Mouse (Mus musculus): Measurements from ENCODE around the gene Vmn1r38. TPM values are rescaled to one million over a fixed set of nuclear protein-coding genes. Genes with fewer than 3 reads are reported as not detected.
"Not testable (repeated sequence)": the region's sequence is repeated elsewhere in the genome, so short reads cannot be mapped to it uniquely, and the experiment has no call there.

Gene Vmn1r38
- total RNA-seq (2021) = not detected
- long read RNA-seq, experiment 1 = 0 reads
- long read RNA-seq, experiment 2 = 0 reads

- DNase-seq = not testable (repeated sequence)
Measured at GRCm38 (mm10) chr6:66782527-66782926, at the start of gene Vmn1r38. Gene Vmn1r38 (minus strand): TSS chr6:66782627.

DNA sequence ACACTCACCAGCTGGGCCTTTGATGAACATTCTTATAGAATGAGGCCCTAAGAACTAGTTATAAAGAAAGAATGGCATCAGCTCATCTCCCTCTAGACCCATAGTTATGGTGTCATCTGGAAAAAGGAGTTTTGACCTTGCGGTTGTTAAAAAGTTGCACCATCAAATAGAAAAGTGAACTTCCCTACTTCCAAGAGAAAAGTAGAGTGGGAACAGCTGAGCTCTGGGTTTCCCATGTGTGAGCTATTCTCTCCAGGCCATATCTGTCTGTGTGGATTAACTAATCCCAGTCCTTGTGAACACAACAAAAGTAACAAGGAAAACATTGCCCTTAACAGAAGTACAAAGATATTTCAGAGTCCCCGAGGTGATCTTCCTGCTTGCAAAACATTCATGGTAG, 28.1 kb upstream of the Vmn1r38 start, which contains the start of gene Vmn1r39:
Gene Vmn1r39, minus strand, starts transcription at position 101 of the 400 bp plus-strand sequence.
- no peak for DNase-seq

DNA sequence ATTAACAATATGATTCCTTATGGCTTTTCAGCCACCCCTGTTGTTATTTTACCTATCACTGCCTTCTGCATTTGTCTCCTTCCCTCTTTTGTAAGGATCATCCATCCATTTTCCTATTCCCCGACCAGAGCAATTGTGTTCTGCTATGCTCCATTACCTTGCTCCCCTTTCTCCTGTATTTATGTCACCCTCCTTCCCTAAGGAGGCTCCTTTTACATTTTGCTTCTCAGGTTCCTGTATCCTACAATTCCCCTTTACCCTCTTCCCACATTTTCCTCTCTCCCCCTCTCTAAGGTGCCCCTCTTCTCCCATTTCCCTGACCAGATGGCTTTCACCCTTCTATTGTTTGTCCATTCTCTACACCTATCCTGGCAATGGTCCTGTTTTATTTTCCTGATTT, 23.9 kb upstream of the Vmn1r38 start:
- no peak for DNase-seq

- no peak for DNase-seq
Measured at GRCm38 (mm10) chr6:66805713-66806112, 23.3 kb upstream of the Vmn1r38 start.

DNA sequence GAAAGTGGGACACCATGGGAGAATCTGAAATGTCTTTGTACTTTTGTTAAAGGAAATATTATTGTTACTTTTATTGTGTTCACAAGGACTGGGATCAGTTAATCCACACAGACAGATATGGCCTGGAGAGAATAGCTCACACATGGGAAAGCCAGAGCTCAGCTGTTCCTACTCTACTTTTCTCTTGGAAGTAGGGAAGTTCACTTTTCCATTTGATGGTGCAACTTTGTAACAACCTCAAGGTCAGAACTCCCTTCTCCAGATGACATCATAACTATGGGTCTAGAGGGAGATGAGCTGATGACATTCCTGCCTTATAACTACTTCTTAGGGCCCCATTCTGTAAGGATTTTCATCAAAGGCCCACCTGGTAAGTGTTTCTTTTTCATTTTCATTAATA, 53.3 kb downstream of the Vmn1r38 start, which contains the start of gene Vmn1r37:
Gene Vmn1r37, plus strand, starts transcription at position 301 of the 400 bp plus-strand sequence.
- not testable (repeated sequence) for DNase-seq

Other genes with a start within 250 kb of the Vmn1r38 start
- 1 to 10 TPM; 1.5 to 1.7 TPM for gene Mad2l1, start 247.2 kb downstream of the Vmn1r38 start, total RNA-seq (2021)
- gene Vmn1r32, start 222.5 kb downstream of the Vmn1r38 start, total RNA-seq (2021) = not detected
- gene Vmn1r33, start 164.3 kb downstream of the Vmn1r38 start, total RNA-seq (2021) = not detected
- gene Vmn1r34, start 138.7 kb downstream of the Vmn1r38 start, total RNA-seq (2021) = not detected
- not detected for gene Vmn1r35, start 96.7 kb downstream of the Vmn1r38 start, total RNA-seq (2021)
- gene Vmn1r36, start 63.5 kb downstream of the Vmn1r38 start, total RNA-seq (2021) = not detected
- gene Vmn1r37, start 53.2 kb downstream of the Vmn1r38 start, total RNA-seq (2021) = not detected
- not detected for gene Vmn1r39, start 28.0 kb upstream of the Vmn1r38 start, total RNA-seq (2021)
- gene Gng12, start 113.8 kb upstream of the Vmn1r38 start, total RNA-seq (2021) = 10 to 100 TPM; 23.8 to 32.3 TPM

All from gastrocnemius, postnatal 25 days (tissue).